Mouse (Mus musculus) left cerebral cortex, postnatal 25 days (tissue): ENCODE measurements at regions not wholly inside any gene's neighbourhood (a gene's known extent, or its start where the extent isn't known, plus 50 kb on each side); places are given as distances from the start of the nearest gene placed in this dataset.
A peak's percentile ranks its signal among the peaks of the same experiment; 100 is the strongest.

ENCODE experiments used
- DNase-seq, 2 experiments: peaks; one replicate each; pipeline ENCODE4 v3.0.0; 2022; ENCODE audit warnings: low spot score in 2 of 2, mixed read lengths in 1 of 2
- intact Hi-C: fragments of 180-260 bp; cut with DNase I; formaldehyde crosslinking; loops from one replicate; pipeline ENCODE4 v1.15.1; 2025

DNA sequence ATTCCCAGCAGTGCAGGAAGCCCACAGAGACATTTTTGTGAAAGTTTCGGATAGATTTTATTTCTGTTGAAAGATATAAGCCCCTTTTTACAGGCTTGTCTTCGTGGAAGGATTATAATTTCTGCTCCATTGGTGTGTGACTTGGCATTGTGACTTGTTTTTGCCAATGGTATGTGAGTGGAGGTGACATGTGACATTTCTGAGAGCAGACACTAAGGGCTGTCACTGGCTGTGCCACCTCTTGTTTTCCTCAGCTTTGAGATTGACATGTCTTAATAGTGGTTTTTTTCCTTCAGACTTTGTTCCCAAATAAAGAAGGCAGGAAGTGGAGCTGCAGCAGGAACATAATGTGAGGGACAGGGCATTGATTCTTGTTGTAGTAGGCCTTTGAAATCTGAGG lies 174.9 kb upstream of the Tle4 start:
- intact Hi-C loops: no loop called here
- no peak for DNase-seq

DNA sequence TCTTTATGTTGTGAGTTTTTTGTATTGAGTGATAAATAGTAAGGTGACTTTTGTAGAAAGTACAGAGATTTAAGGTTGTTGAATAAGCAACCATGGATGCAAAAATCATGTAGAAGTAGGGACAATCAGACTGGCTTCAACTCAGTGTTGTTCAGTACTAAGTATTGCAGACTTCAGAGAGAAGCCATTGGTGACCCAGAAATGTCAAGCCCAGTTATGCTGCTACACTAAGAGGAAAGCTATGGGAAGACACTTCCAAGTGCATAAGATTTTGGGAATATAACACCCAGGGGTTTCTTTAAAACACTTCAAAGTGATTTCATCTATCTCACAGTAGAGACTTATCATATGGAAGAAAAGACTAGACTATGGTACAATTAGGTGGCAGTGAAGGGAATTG lies 154.8 kb upstream of the Tle4 start:
- no peak for DNase-seq
- intact Hi-C loops: no loop called here

DNA sequence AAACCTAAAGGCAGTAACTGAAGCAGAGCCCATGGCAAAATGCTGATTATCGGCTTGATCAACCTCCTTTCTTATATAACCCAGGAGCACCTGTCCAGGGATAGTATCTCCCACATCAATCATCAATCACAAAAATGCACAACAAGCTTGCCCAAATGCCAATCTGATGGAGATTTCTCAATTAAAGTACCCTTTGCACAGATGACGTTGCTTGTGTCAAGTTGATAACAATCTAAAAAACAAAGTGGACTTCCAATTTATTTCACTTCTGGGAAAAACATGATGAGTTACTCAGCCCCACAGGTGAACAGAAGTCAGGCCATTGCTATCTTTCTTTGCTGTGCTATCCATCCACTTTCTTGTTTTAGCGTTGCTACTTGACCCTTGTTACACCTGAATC lies 144.5 kb upstream of the Tle4 start:
- DNase-seq: no peak
- intact Hi-C loops: no loop called here

- intact Hi-C loops: no loop called here
- DNase-seq: no peak
These were observed 143.1 kb upstream of the Tle4 start for GRCm38 (mm10) chr19:14740936-14741335.

GRCm38 (mm10) chr19:14740139-14740538 lies 142.3 kb upstream of the Tle4 start:
- intact Hi-C loops: no loop called here
- DNase-seq: no peak

- DNase-seq: no peak
- intact Hi-C loops: no loop called here
These were observed 138.7 kb upstream of the Tle4 start for GRCm38 (mm10) chr19:14736514-14736913.

DNA sequence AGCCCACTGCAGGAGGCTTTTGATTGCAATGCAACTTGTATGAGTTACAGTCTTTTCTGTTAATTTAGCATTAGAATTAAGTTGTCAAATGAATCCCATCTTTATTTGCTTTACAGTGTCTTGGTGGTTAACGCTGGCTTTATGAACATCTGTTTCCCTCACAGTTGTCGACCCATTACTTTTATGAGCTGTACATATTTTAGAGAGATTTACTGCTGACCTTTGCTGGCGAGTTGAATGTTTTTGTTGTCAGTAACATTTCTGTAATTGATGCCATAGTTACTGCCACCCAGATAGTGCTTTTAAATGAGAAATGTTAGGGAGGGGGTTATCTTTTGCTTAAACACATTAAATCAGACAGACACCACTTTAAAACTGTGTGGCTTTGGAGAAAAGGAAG lies 127.5 kb upstream of the Tle4 start:
- DNase-seq: no peak
- intact Hi-C loops: no loop called here

GRCm38 (mm10) chr19:14724637-14725036 lies 126.8 kb upstream of the Tle4 start:
- DNase-seq: no peak
- intact Hi-C loops: no loop called here

DNA sequence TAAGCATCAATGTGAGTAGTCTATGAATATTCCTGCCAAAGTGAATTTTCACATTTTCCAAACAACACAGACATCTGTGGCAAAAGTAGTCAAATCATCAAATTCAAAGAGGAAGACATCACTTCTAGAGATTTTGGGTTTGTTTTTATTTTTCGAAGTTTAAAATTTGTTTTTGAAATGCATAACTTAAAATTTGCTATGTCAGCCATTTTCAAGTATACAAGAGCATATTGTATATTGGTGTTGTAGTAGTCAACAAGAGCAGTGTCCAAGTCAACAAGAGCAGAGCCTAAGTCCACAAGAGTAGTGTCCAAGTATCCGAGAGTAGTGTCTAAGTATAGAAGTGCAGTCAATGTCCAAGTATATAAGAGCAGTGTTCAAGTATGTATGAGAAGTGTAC lies 107.9 kb upstream of the Tle4 start:
- intact Hi-C loops: no loop called here
- DNase-seq: no peak

- intact Hi-C loops: no loop called here
- DNase-seq: no peak
These were observed 103.3 kb upstream of the Tle4 start for GRCm38 (mm10) chr19:14701116-14701515.

GRCm38 (mm10) chr19:14695369-14695768 lies 97.5 kb upstream of the Tle4 start:
- intact Hi-C loops: no loop called here
- DNase-seq: no peak

GRCm38 (mm10) chr19:14692183-14692582 lies 94.3 kb upstream of the Tle4 start:
- DNase-seq: no peak

GRCm38 (mm10) chr19:14685628-14686027 lies 87.8 kb upstream of the Tle4 start:
- intact Hi-C loops: no loop called here

More at GRCm38 (mm10) chr19:14692183-14692582, 94.3 kb upstream of the Tle4 start:
- intact Hi-C loops: no loop called here

GRCm38 (mm10) chr19:14684669-14685068 lies 86.8 kb upstream of the Tle4 start:
- DNase-seq: no peak
- intact Hi-C loops: no loop called here

More at GRCm38 (mm10) chr19:14685628-14686027, 87.8 kb upstream of the Tle4 start:
- no peak for DNase-seq

DNA sequence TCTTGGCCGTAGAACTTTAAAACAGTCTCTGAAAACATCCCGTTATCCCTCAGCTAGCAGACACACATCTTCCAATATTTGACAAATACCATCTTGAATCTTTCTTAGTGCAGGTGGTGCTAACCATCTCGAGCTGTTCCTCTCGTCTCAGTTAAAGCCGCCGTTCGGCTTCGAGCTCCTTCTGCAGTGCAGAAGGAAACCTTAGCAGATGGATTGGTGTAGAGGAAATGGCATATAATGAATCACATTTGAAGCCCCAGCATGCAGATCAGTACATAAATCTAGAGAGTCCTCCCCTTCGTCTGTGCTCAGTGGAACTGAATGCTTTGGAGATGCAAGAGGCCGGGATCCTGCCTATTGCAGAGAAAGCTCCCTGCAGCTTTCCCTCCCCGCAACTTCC lies 83.5 kb upstream of the Tle4 start:
- intact Hi-C loops: no loop called here
- DNase-seq: peak; percentile 15 to 38

DNA sequence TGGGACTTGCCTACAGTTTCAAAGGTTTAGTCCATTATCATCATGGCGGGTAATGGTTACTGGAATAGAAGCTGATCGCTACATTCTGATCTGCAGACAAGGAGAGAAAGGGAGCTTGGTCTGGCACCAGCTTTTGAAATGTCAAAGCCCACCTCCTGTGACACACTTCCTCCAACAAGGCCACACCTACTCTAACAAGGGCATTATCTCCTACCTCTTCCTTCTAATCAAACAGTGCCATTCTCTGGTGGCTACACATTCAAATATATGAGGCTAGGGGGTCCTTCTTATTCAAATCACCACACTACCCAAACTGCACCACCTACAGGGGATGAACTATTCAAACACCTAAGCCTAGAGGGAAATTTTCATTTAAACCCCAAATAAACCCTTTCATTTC lies 81.9 kb upstream of the Tle4 start:
- intact Hi-C loops: no loop called here
- no peak for DNase-seq

- no peak for DNase-seq
- intact Hi-C loops: no loop called here
These were observed 80.7 kb upstream of the Tle4 start for GRCm38 (mm10) chr19:14678584-14678983.

DNA sequence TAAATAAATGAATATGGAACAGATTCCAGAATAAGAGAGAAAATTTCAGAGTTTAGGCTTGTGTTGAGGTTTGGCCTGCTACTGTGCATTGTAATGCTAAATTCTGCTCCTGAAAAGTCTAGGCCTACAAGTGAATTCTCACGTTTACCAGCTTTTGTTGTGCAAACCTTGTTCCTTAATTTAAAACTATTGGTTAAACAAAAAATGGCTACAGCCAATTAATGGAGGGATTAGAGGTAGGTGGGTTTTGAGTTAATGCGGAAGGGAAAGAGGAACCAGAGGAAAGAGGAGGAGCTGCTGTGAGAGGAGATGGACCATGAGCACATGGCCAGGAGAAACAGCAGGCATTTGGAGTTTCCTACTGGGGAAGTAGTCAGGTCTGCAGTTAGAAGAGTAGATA lies 79.1 kb upstream of the Tle4 start:
- intact Hi-C loops: no loop called here
- DNase-seq: no peak

- peak in 1 of 2 experiments; percentile 14 for DNase-seq
- intact Hi-C loops: no loop called here
These were observed 72.9 kb upstream of the Tle4 start for GRCm38 (mm10) chr19:14670821-14671104.

DNA sequence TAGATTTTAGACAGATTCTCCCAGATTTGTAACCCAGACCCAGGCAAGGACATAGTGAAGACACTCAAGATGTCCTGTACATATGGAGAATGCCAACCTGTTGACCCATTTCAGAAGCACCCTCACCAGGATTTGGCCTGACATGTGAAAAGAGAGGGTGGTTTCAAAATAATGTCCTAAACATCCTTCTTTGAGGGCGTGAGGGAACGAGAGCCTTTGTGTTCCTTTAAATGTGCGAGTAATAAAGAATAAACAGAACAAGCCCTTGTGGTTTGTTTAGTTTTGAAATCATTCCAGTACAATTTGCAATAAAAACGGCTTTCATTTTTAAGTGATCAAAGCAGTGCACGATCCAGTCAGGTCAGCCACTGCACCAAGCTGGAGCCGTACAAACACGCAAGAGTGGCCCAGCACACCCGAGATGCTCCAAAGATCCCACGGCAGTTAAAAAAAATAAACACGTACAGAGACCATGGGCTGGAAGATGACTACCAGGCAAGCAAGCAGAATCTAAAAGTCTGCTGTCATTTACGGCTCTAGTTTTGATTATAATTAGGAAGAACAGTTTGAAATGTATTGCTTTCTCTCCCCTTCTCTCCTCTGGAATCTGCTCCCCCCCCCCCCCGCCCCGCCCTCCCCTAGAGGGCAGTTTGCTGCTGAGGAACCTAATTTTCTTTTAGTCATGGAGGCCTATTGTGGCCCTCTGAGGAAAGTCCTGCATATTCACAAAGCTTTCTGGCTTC lies 72.4 kb upstream of the Tle4 start:
- DNase-seq: no peak
- intact Hi-C loops: no loop called here

DNA sequence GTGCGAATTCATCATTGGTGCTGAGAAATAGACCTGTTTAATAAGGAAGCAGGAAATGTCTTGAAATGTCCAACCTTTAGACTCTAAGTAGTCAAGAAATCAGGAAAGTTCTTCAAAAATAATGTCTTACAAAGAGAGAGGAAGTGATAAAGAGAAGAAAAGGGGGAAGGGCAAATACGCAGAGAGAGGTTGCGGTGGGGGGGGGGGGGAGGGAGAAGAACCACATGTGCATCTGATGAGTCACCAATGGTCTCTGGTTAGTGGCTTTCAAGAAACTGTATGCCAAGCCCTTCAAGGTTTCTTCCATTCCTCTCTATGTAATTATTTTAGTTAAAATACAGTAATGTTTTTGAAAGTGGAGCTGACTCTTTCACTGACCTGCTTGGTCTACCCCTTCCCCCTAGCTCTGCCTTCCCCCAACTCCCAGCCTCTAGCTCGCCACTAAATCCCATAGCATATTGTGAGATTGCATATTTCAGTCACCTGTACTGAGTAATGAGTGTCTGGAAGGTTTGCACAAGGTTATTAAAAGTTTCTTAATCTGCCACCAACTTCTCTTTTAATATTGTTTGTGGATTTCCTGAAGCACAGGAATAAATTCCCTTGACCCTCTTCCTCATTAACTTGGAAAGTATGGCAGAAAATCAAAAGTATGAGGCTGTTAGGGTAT lies 70.8 kb upstream of the Tle4 start:
- intact Hi-C loops: no loop called here
- no peak for DNase-seq
